Mouse (Mus musculus): Measurements from ENCODE around the gene Nfe2l2.
"Not testable (repeated sequence)": the region's sequence is repeated elsewhere in the genome, so short reads cannot be mapped to it uniquely, and the experiment has no call there.

DNA sequence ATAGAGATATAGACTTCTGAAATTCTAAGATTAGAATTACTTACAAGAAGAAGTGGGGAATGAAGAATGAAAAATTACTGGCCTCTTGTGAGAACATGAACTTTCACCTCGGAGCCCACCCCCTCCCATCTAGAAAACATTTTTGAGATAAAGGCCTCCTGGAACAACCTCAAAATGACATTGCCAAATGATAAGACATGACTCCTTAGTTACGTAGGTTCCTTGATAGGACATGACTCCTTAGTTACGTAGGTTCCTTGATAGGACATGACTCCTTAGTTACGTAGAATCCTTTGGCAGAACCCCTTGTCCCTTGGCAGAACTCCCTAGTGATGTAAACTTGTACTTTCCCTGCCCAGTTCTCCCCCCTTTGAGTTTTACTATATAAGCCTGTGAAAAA lies 62.1 kb downstream of the Nfe2l2 start:
- TF ChIP-seq POLR2A (IDR thresholded peaks at IDR 0.05; ENCODE audit: extremely low read depth, insufficient read depth, low read length); CTCF (IDR thresholded peaks at IDR 0.05; ENCODE audit: low read depth, low read length): not testable (repeated sequence)
